Mouse (Mus musculus) brain, embryonic 14.5 days (tissue): ENCODE data around the gene Tubg1. TPM values are rescaled to one million over a fixed set of nuclear protein-coding genes. Genes with fewer than 3 reads are reported as not detected.

ENCODE experiments used
- DNase-seq: peaks from one replicate; pipeline ENCODE4 v3.0.0-alpha.2; 2011; ENCODE audit warnings: low read depth
- CTCF ChIP-seq: fragments of 200-500 bp; IDR thresholded peaks from 2 replicates; pipeline ENCODE4 v1.5.1; 2012; ENCODE audit warnings: inconsistent platforms, mild to moderate bottlenecking, moderate library complexity, borderline replicate concordance; ENCODE audit not compliant: insufficient read depth, insufficient read length; ENCODE audit errors: extremely low read depth
- POLR2A ChIP-seq: fragments of 200-500 bp; IDR thresholded peaks from 2 replicates; pipeline ENCODE4 v1.6.1; 2012; ENCODE audit warnings: mild to moderate bottlenecking, inconsistent platforms, borderline replicate concordance; ENCODE audit not compliant: poor library complexity, insufficient read depth, insufficient read length, severe bottlenecking; ENCODE audit errors: extremely low read depth
- polyA plus RNA-seq: library from polyadenylated mRNA; depleted of rRNA; stranded (reverse); fragments of >200 nt; gene quantifications from 2 replicates; pipeline ENCODE4 v1.2.3, GENCODE M21; 2012; rRNA removed

Tubg1 gene
- polyA plus RNA-seq, 1 experiment = 35.5 TPM

DNA sequence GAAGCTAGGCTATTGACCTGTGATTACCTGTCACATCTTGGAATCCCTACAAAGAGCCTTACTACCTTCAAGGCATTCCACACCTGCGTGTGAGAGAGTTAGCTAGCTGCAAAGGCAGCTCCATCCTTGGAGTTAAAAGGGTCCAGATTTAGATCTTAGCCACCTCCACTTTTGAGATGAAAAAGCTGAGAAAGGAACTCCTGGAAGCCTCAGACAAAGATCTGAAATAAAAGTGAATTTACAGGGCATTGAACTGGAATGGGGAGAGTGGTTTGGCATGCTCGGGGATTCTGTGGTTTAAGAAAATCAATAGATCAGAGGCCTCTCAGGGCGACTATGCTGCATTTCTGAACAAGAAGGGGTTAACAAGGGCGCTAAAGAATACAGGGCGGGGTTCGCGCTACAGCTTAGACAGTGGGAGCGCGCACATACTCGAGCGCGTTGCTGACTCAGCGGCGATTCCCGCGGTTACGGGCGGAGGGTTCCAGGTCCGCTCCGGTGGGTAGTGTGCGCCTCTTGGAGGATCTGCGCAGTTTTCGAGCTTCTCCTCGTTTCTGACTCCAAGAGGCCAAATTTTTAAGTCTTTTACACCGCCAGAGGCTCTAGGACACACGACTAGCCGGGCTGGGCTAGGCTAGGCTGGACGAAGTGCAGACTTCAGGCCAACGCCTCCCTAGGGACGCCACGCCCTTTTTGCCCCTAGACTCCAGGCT is 52.1 kb downstream of the Tubg1 start:
- TF ChIP-seq POLR2A (peak; percentile 24; the same call in 1 of the 2 replicates), CTCF (no peak)
- DNase-seq = peak; percentile 93

DNA sequence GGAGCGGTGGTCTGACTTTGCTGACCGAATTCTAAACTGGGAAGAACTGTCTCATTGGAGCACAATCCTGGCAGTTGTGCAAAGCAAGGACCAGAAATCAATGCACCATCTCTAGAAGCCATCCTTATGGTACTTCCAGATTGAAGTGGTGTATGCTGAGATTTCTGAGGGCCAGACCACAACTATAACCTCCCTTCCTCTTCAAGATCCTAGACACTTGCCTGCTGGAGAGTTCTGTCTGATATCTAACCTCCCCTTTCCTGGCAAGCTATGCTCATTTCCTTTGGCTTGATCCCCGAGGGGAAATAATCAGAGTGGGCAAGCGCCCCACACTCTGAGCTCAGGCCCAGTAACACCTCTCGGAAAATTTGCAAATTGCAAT is 52.7 kb downstream of the Tubg1 start:
- TF ChIP-seq POLR2A = no peak
- no peak for TF ChIP-seq CTCF

DNA sequence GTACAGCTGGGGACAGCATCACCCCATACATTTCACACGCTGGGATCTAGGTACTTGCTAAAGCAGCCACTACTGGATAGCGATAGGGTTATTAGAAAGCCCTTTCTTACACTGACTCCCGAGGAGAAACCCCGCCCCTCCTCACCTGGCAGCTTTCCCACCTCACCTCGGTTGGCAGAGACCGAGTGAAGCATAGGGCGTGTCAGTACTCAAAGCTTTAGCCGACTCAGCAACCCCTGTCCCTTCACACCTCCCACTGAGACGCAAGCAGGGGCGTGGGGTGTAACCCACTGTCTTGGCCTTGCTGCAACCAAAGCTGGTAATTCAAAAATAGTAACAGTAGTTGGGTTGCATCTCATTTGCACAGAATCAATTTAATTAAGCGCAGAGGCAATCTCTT is 53.4 kb downstream of the Tubg1 start:
- DNase-seq = no peak
- no peak for TF ChIP-seq POLR2A
- no peak for TF ChIP-seq CTCF

More for the DNA sequence above, 52.7 kb downstream of the Tubg1 start:
- DNase-seq = no peak

DNA sequence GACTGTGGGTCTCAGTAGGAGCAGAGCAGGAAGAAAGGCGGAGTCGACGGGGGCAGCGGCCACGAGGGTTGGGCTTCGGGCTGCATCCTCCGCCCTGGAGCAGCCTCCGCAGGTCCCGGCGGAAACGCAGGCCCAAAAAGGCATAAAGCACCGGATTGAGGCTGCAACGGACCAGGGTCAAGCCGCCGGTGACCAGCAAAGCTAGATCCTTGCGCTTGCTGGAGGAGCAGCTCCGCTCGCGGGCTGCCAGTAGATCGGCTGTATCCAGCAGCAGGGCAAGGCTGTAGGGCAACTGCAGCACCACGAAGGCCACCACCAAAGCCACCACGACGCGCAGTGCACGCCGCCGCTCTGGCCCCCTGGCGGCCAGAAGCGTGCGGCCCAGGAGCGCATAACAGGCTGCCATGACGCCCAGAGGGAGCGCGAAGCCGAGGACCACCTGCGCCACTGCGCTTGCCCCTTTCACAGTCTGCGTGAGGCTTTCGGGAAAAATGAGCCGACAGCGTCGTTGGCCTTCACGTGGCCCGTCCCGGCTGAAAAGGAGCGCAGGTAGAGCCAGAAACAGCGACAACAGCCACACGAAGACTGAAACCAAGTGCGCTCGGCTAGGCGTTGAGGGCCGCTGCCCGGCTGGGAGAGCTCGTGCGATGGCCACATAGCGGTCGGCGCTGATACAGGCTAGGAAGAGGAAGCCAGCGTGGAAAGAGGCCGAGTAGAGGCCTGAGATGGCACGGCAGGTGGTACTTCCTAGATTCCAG is 54.1 kb downstream of the Tubg1 start:
- TF ChIP-seq POLR2A (no peak), CTCF (peak; percentile 91)
- DNase-seq = peak; percentile 89

DNA sequence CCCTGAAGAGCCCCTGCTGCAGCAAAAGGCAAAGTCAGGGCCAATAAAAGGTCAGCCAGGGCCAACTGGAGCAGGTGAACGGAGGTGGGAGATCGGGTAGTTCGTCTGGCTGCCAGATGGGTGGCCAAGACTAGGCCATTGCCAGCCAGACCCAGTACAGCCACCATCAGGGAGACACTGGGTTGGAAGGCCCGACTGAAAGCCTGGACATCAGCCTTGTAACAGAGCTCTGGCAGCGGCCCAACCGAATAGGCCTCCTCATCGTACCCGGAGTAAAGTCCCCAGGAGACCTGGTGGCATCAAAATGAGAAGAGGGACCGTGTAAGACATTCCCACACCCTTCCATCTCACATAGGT is 54.6 kb downstream of the Tubg1 start:
- DNase-seq = no peak
- TF ChIP-seq CTCF (no peak), POLR2A (no peak)

DNA sequence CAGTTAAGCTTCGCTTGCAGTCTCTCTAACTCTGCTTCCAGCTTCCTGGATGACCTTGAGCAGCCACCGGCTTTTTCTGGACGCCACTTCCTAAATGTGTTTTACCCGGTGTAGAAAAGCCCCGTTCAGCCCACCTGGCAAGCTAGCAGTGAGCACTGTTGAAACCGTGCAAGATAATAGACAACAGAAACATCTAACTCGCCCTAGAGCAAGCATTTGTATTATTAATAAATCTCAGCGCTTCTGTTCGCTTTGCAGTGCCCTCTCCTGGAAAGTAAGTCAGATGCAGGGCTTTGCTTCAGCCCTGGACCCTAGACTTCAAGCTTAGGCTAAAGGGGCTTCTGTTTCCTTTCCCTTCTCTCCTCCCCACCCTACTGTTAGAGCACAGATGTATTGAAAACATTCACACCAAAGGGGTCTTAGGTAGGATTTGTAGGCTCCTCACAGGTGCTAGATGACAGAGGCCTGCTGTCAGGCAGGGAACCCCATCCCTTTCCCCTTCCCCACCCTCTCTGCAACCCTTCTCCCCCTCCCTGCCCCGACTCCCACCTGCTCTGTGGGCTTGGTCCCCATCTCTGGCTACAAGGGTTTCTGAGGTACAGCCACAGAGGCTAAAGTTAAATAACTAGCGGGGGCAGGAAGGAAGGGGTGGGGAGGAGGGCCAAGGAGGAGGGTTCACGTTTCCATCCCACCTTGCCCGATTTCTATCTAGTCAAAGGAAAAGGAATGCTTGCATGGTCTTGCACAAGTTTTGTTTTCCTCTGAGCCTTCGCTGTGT is 55.3 kb downstream of the Tubg1 start, which contains the start of gene Ccr10:
TSS of gene Ccr10 (minus strand) at position 593 of the 778 bp plus-strand sequence.
- TF ChIP-seq CTCF (peak; percentile 53; the same call in 1 of the 2 replicates), POLR2A (no peak)
- DNase-seq = peak; percentile 68

DNA sequence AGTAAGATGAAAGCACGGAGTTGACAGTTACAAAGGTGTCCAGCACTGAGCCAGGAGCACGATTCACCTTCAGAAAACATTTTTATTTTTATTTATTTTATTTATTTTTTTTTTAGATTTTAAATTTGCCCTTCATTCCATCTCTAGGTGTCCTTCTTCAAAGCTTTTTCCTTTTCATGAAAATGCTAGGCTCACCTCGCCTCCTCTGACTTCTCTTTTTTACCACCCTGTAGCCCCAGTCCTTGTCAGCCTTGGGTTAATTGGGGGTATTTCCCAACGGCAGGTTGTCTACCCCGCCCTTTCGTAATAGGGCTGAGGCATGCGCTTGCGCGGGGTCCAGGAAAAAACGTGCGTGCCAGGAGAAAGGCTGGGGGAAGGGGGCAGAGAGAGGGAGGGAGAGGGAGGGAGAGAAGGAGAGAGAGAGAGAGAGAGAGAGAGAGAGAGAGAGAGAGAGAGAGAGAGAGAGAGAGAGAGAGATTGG is 55.9 kb downstream of the Tubg1 start:
- peak; percentile 59 for DNase-seq
- TF ChIP-seq POLR2A (no peak), CTCF (no peak)

Other genes with a start within 250 kb of the Tubg1 start
- gene Stat3, start 180.4 kb upstream of the Tubg1 start, polyA plus RNA-seq = 29.1 and 36.9 TPM in 2 replicates
- 10.5 and 24.4 TPM in 2 replicates for gene Cavin1, start 149.1 kb upstream of the Tubg1 start, polyA plus RNA-seq
- gene Atp6v0a1, start 110.5 kb upstream of the Tubg1 start, polyA plus RNA-seq = 144 and 197 TPM in 2 replicates
- 11.9 and 12.5 TPM in 2 replicates for gene Naglu, start 49.9 kb upstream of the Tubg1 start, polyA plus RNA-seq
- 0.50 and 0.78 TPM in 2 replicates for gene Hsd17b1, start 41.5 kb upstream of the Tubg1 start, polyA plus RNA-seq
- gene Coasy, start 37.4 kb upstream of the Tubg1 start, polyA plus RNA-seq = 49.1 and 77.5 TPM in 2 replicates
- 57.7 and 78.3 TPM in 2 replicates for gene Mlx, start 32.7 kb upstream of the Tubg1 start, polyA plus RNA-seq
- gene Psmc3ip, start 24.5 kb upstream of the Tubg1 start, polyA plus RNA-seq = 19.4 and 24.2 TPM in 2 replicates
- gene Retreg3, start within 50 bp of the Tubg1 start, polyA plus RNA-seq = 79.0 and 82.7 TPM in 2 replicates
- gene Tubg2, start 36.0 kb downstream of the Tubg1 start, polyA plus RNA-seq = 25.3 and 30.7 TPM in 2 replicates
- 2.7 and 6.9 TPM in 2 replicates for gene Cntnap1, start 50.6 kb downstream of the Tubg1 start, polyA plus RNA-seq
- 9.5 and 12.0 TPM in 2 replicates for gene Plekhh3, start 51.4 kb downstream of the Tubg1 start, polyA plus RNA-seq
- 0.19 and 0.20 TPM in 2 replicates for gene Ccr10, start 55.5 kb downstream of the Tubg1 start, polyA plus RNA-seq
- 27.2 and 29.3 TPM in 2 replicates for gene Ezh1, start 106.5 kb downstream of the Tubg1 start, polyA plus RNA-seq
- 67.7 and 79.6 TPM in 2 replicates for gene Ramp2, start 126.1 kb downstream of the Tubg1 start, polyA plus RNA-seq
- gene Vps25, start 133.8 kb downstream of the Tubg1 start, polyA plus RNA-seq = 55.2 and 69.3 TPM in 2 replicates
- 4.0 and 5.3 TPM in 2 replicates for gene Wnk4, start 140.6 kb downstream of the Tubg1 start, polyA plus RNA-seq
- 0.53 and 0.79 TPM in 2 replicates for gene Cntd1, start 159.1 kb downstream of the Tubg1 start, polyA plus RNA-seq
- 158 and 159 TPM in 2 replicates for gene Coa3, start 159.2 kb downstream of the Tubg1 start, polyA plus RNA-seq
- gene Becn1, start 182.3 kb downstream of the Tubg1 start, polyA plus RNA-seq = 102 and 107 TPM in 2 replicates
- gene Psme3, start 196.3 kb downstream of the Tubg1 start, polyA plus RNA-seq = 126 and 149 TPM in 2 replicates
- gene Aoc2, start 205.1 kb downstream of the Tubg1 start, polyA plus RNA-seq = 10.1 and 11.5 TPM in 2 replicates
- 0.30 and 0.49 TPM in 2 replicates for gene Aoc3, start 210.7 kb downstream of the Tubg1 start, polyA plus RNA-seq
- not detected in 2 replicates for gene G6pc, start 247.6 kb downstream of the Tubg1 start, polyA plus RNA-seq